Mouse (Mus musculus) megakaryocyte, embryonic 14.5 days (primary cell): ENCODE measurements around the gene Mark4.

Source experiments
- FLI1 ChIP-seq: IDR thresholded peaks from 2 replicates; pipeline ENCODE4 v1.6.1; 2012; ENCODE audit warnings: low read length, inconsistent platforms, mixed read lengths
- GATA1 ChIP-seq: IDR thresholded peaks from 3 replicates; pipeline ENCODE4 v1.6.1; 2012; ENCODE audit warnings: mixed read lengths, low read length, inconsistent platforms, borderline replicate concordance

DNA sequence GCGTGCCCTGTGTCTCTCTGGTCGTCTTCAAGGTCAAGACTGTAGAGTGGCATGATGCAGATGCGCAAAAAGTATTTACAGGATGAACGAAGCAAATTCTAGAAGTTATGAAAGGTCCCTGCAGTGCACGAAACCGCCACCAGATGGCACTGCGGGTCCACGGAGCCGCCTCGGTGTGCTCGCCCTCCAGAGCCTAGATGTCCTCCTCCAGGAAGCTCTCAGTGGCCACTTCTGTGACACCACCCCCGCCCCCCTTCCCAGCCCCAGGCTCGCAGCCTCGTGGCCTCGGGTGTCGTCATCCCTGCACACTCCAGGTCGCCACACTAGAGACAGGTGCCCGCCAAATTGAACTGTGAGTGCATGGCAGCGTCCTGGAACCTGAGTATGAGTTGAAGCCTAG, 53.2 kb downstream of the Mark4 start:
- no peak for TF ChIP-seq GATA1
- TF ChIP-seq FLI1: no peak
